Mouse (Mus musculus) midbrain, embryonic 15.5 days (tissue): ENCODE data around the gene Nbea. TPM values are rescaled to one million over a fixed set of nuclear protein-coding genes. Genes with fewer than 3 reads are reported as not detected.

Experiments used
- ATAC-seq: fragments of 200-750 bp; cut with Nextera tagmentation; replicated peaks from 2 replicates; pipeline ENCODE4 v1.8.0; 2017; ENCODE audit warnings: moderate TSS enrichment
- H3K27ac ChIP-seq: fragments of 300-500 bp; sonication (generic); 2 replicates; pipeline ENCODE4 v1.5.1; 2015; ENCODE audit warnings: mild to moderate bottlenecking, inconsistent platforms
- H3K27me3 ChIP-seq: fragments of 300-500 bp; sonication (generic); replicated peaks from 2 replicates; pipeline ENCODE4 v1.6.1; 2015; ENCODE audit warnings: inconsistent platforms
- H3K36me3 ChIP-seq: fragments of 300-500 bp; sonication (generic); replicated peaks from 2 replicates; pipeline ENCODE4 v1.6.1; 2015; ENCODE audit warnings: inconsistent platforms
- H3K4me1 ChIP-seq: fragments of 300-500 bp; sonication (generic); 2 replicates; pipeline ENCODE4 v1.6.1; 2015; ENCODE audit warnings: inconsistent platforms
- H3K4me2 ChIP-seq: fragments of 300-500 bp; sonication (generic); 2 replicates; pipeline ENCODE4 v1.6.1; 2015; ENCODE audit warnings: inconsistent platforms, mild to moderate bottlenecking, moderate library complexity
- H3K4me3 ChIP-seq: fragments of 300-500 bp; sonication (generic); 2 replicates; pipeline ENCODE4 v1.5.1; 2015; ENCODE audit warnings: mild to moderate bottlenecking, inconsistent platforms
- H3K9ac ChIP-seq: fragments of 300-500 bp; sonication (generic); 2 replicates; pipeline ENCODE4 v1.6.1; 2015; ENCODE audit warnings: mild to moderate bottlenecking, inconsistent platforms
- H3K9me3 ChIP-seq: fragments of 300-500 bp; sonication (generic); 2 replicates; pipeline ENCODE4 v1.6.1; 2016; ENCODE audit warnings: inconsistent platforms
- WGBS: fragments of 180-500 bp; shearing (Covaris S2); methylation state at CpG from one replicate; pipeline ENCODE4 v1.1.7; 2015; ENCODE audit warnings: mixed read lengths; 5-methylcytosine and 5-hydroxymethylcytosine counted together
- polyA plus RNA-seq: library from polyadenylated mRNA; unstranded; fragments of >200 nt; fragmentation: Nextera tagmentation; extraction: Ambion mirVana; gene quantifications from 2 replicates; pipeline ENCODE4 v1.2.1, GENCODE M21; 2015

Nbea gene
- polyA plus RNA-seq, 1 experiment from 2014 or later, result 61.0 TPM

GRCm38 (mm10) chr3:55664713-55665112, 518.8 kb downstream of the Nbea start:
- Histone ChIP-seq H3K4me3 (no peak overlapping the region), H3K27me3 (no peaks in the 10 kb centered on the region), H3K4me1 (peaks cover 13% of the 10 kb centered on the region), H3K36me3 (no peaks in the 10 kb centered on the region; the same call in 1 of the 2 replicates), H3K9ac (no peak overlapping the region), H3K4me2 (no peak overlapping the region), H3K27ac (no peak overlapping the region), H3K9me3 (no peaks in the 10 kb centered on the region)
- no peak for ATAC-seq
- WGBS, result 79% methylated on average over 3 of the region's 3 CpGs

- Histone ChIP-seq H3K27me3 (no peaks in the 10 kb centered on the region), H3K27ac (0 out of 2 replicates have a peak overlapping the region, but pooled peaks have one; percentile 5), H3K9me3 (no peaks in the 10 kb centered on the region), H3K4me2 (no peak overlapping the region), H3K9ac (no peak overlapping the region), H3K4me3 (no peak overlapping the region), H3K4me1 (peaks cover 18% of the 10 kb centered on the region), H3K36me3 (no peaks in the 10 kb centered on the region; the same call in 1 of the 2 replicates)
- 69% methylated on average over 9 of the region's 9 CpGs for WGBS
- ATAC-seq, result no peak
Measured at GRCm38 (mm10) chr3:55661678-55662445, 521.6 kb downstream of the Nbea start.

GRCm38 (mm10) chr3:55660261-55660838, 523.2 kb downstream of the Nbea start:
- peak overlapping the region; percentile 61 for H3K27ac ChIP-seq
- H3K4me3 ChIP-seq, result no peak overlapping the region
- no peaks in the 10 kb centered on the region; the same call in 1 of the 2 replicates for H3K36me3 ChIP-seq
- H3K9ac ChIP-seq, result no peak overlapping the region
- 84% methylated on average over 10 of the region's 10 CpGs for WGBS
- H3K4me2 ChIP-seq, result no peak overlapping the region
- ATAC-seq, result 0 out of 2 replicates have a peak, but pooled peaks have one; percentile 15
- H3K9me3 ChIP-seq, result no peaks in the 10 kb centered on the region
- H3K4me1 ChIP-seq, result peaks cover 18% of the 10 kb centered on the region
- H3K27me3 ChIP-seq, result no peaks in the 10 kb centered on the region

GRCm38 (mm10) chr3:55659558-55660215, 523.8 kb downstream of the Nbea start:
- peak; percentile 77 for ATAC-seq
- WGBS, result 43% methylated on average over 7 of the region's 7 CpGs
- Histone ChIP-seq H3K9me3 (no peaks in the 10 kb centered on the region), H3K4me3 (no peak overlapping the region), H3K4me2 (no peak overlapping the region), H3K4me1 (peaks cover 18% of the 10 kb centered on the region), H3K36me3 (no peaks in the 10 kb centered on the region; the same call in 1 of the 2 replicates), H3K27ac (peak overlapping the region; percentile 61), H3K9ac (no peak overlapping the region), H3K27me3 (no peaks in the 10 kb centered on the region)

GRCm38 (mm10) chr3:55652321-55652720, 531.2 kb downstream of the Nbea start:
- no peak overlapping the region for H3K9ac ChIP-seq
- no peak overlapping the region for H3K27ac ChIP-seq
- peaks cover 12% of the 10 kb centered on the region for H3K4me1 ChIP-seq
- H3K36me3 ChIP-seq, result no peaks in the 10 kb centered on the region
- H3K4me3 ChIP-seq, result no peak overlapping the region
- ATAC-seq, result no peak
- no peak overlapping the region for H3K4me2 ChIP-seq
- no peaks in the 10 kb centered on the region for H3K9me3 ChIP-seq
- H3K27me3 ChIP-seq, result no peaks in the 10 kb centered on the region
- 74% methylated on average over 2 of the region's 2 CpGs for WGBS

GRCm38 (mm10) chr3:55651877-55652276, 531.6 kb downstream of the Nbea start:
- whole genome bisulfite sequencing, result 84% methylated on average over 4 of the region's 4 CpGs
- no peak overlapping the region for H3K9ac ChIP-seq
- H3K9me3 ChIP-seq, result no peaks in the 10 kb centered on the region
- no peak for ATAC-seq
- H3K27me3 ChIP-seq, result no peaks in the 10 kb centered on the region
- H3K4me1 ChIP-seq, result peaks cover 12% of the 10 kb centered on the region
- no peaks in the 10 kb centered on the region for H3K36me3 ChIP-seq
- H3K4me3 ChIP-seq, result no peak overlapping the region
- no peak overlapping the region for H3K4me2 ChIP-seq
- H3K27ac ChIP-seq, result no peak overlapping the region

GRCm38 (mm10) chr3:55649541-55649940, 534.0 kb downstream of the Nbea start:
- 58% methylated on average over 5 of the region's 5 CpGs for WGBS
- H3K27me3 ChIP-seq, result no peaks in the 10 kb centered on the region
- H3K27ac ChIP-seq, result peak overlapping the region; percentile 13; the same call in 1 of the 2 replicates
- peaks cover 13% of the 10 kb centered on the region for H3K4me1 ChIP-seq
- no peaks in the 10 kb centered on the region for H3K9me3 ChIP-seq
- no peak overlapping the region for H3K4me2 ChIP-seq
- no peak overlapping the region for H3K4me3 ChIP-seq
- no peak for ATAC-seq
- no peak overlapping the region for H3K9ac ChIP-seq
- H3K36me3 ChIP-seq, result peaks cover 7% of the 10 kb centered on the region; the same call in 1 of the 2 replicates

GRCm38 (mm10) chr3:55648299-55648698, 535.2 kb downstream of the Nbea start:
- Histone ChIP-seq H3K27ac (no peak overlapping the region), H3K4me1 (peaks cover 19% of the 10 kb centered on the region), H3K27me3 (no peaks in the 10 kb centered on the region), H3K36me3 (peaks cover 10% of the 10 kb centered on the region), H3K9me3 (no peaks in the 10 kb centered on the region), H3K4me3 (no peak overlapping the region), H3K4me2 (no peak overlapping the region), H3K9ac (no peak overlapping the region)
- 51% methylated on average over 4 of the region's 4 CpGs for WGBS
- ATAC-seq, result no peak

- Histone ChIP-seq H3K4me1 (peaks cover 19% of the 10 kb centered on the region), H3K9me3 (no peaks in the 10 kb centered on the region), H3K27me3 (no peaks in the 10 kb centered on the region), H3K4me2 (no peak overlapping the region), H3K36me3 (peaks cover 20% of the 10 kb centered on the region), H3K27ac (no peak overlapping the region), H3K4me3 (no peak overlapping the region), H3K9ac (no peak overlapping the region)
- WGBS, result 81% methylated on average over 6 of the region's 6 CpGs
- no peak for ATAC-seq
Measured at GRCm38 (mm10) chr3:55647176-55647575, 536.3 kb downstream of the Nbea start.

- WGBS, result 98% methylated on average over 3 of the region's 3 CpGs
- Histone ChIP-seq H3K9ac (no peak overlapping the region), H3K36me3 (peaks cover 26% of the 10 kb centered on the region), H3K9me3 (no peaks in the 10 kb centered on the region), H3K4me3 (no peak overlapping the region), H3K27ac (no peak overlapping the region), H3K4me1 (peaks cover 19% of the 10 kb centered on the region), H3K4me2 (no peak overlapping the region), H3K27me3 (no peaks in the 10 kb centered on the region)
- ATAC-seq, result no peak
Measured at GRCm38 (mm10) chr3:55646437-55646836, 537.1 kb downstream of the Nbea start.

GRCm38 (mm10) chr3:55644035-55644618, 539.4 kb downstream of the Nbea start:
- H3K36me3 ChIP-seq, result peaks cover 29% of the 10 kb centered on the region
- ATAC-seq, result peak; percentile 59

GRCm38 (mm10) chr3:55637660-55638059, 545.8 kb downstream of the Nbea start:
- Histone ChIP-seq H3K9ac (no peak overlapping the region), H3K27ac (peak overlapping the region; percentile 73), H3K27me3 (no peaks in the 10 kb centered on the region), H3K4me2 (no peak overlapping the region), H3K4me1 (peaks cover 12% of the 10 kb centered on the region), H3K36me3 (peaks cover 14% of the 10 kb centered on the region; the same call in 1 of the 2 replicates), H3K9me3 (no peaks in the 10 kb centered on the region), H3K4me3 (no peak overlapping the region)
- ATAC-seq, result peak; percentile 78
- WGBS, result 40% methylated on average over 7 of the region's 7 CpGs

More at GRCm38 (mm10) chr3:55644035-55644618, 539.4 kb downstream of the Nbea start:
- WGBS, result 33% methylated on average over 11 of the region's 11 CpGs
- Histone ChIP-seq H3K4me2 (no peak overlapping the region), H3K9ac (no peak overlapping the region), H3K27me3 (no peaks in the 10 kb centered on the region), H3K4me3 (no peak overlapping the region), H3K4me1 (peaks cover 9% of the 10 kb centered on the region; the same call in 1 of the 2 replicates), H3K9me3 (no peaks in the 10 kb centered on the region), H3K27ac (peak overlapping the region; percentile 54)
